Mouse (Mus musculus) C2C12 (cell line): ENCODE measurements at regions not wholly inside any gene's neighbourhood (a gene's known extent, or its start where the extent isn't known, plus 50 kb on each side); places are given as distances from the start of the nearest gene placed in this dataset.

Experiments used
- CTCF ChIP-seq: IDR thresholded peaks from one replicate; pipeline ENCODE4 v1.5.1; 2011; ENCODE audit not compliant: control insufficient read depth, insufficient read depth, insufficient read length
- MAX ChIP-seq: IDR thresholded peaks from one replicate; pipeline ENCODE4 v1.6.1; 2011; ENCODE audit warnings: mild to moderate bottlenecking, control low read depth
- MYOG ChIP-seq: IDR thresholded peaks from one replicate; pipeline ENCODE4 v1.6.1; 2011; ENCODE audit not compliant: control insufficient read depth, insufficient read length; ENCODE audit errors: extremely low read depth
- USF1 ChIP-seq: IDR thresholded peaks from one replicate; pipeline ENCODE4 v1.6.1; 2011; ENCODE audit warnings: low read depth, mild to moderate bottlenecking, control low read depth, moderate library complexity

DNA sequence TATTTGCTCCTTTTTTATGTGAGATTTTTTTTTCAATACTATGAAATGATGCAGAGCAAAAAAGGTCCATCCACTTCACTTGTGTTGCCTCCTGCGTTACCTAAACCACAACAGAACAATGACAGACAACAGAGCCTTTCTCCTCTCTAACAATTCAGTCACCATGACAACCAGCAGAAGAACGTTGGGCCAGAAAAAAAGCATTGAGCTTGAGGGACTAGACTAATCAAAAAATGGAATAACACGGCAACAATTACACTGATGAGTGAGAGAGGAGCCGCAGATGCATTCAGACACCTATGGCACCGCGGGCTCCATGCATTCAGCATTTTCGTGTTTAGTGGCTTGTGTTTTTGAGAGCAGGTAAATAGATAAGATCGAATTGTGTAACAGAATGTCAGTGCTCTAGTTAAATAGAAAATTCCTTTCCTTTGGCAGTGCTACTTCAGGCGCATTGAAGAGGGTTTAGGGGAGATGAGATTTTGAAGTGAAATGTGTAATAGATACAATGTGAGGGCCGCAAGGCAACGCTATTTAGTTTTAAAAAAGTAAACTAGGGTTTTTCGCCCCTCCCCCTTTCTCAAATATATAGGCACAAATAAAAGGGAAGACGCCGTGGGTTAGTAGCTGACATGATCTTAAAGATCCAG, 87.2 kb downstream of the Mbip start:
- TF ChIP-seq CTCF = no peak
- no peak for TF ChIP-seq MAX
- TF ChIP-seq MYOG = no peak
- TF ChIP-seq USF1 = no peak
